Mouse (Mus musculus) ovary, adult 2 months (tissue): ENCODE results near the gene Hist4h4. TPM values are rescaled to one million over a fixed set of nuclear protein-coding genes. Genes with fewer than 3 reads are reported as not detected.

Experiments
- polyA plus RNA-seq: library from polyadenylated mRNA; depleted of rRNA; stranded (reverse); fragments of >200 nt; gene quantifications from 2 replicates; pipeline ENCODE4 v1.2.3, GENCODE M21; 2012; rRNA removed

Gene Hist4h4
- polyA plus RNA-seq = 2.6 and 3.5 TPM in 2 replicates

DNA sequence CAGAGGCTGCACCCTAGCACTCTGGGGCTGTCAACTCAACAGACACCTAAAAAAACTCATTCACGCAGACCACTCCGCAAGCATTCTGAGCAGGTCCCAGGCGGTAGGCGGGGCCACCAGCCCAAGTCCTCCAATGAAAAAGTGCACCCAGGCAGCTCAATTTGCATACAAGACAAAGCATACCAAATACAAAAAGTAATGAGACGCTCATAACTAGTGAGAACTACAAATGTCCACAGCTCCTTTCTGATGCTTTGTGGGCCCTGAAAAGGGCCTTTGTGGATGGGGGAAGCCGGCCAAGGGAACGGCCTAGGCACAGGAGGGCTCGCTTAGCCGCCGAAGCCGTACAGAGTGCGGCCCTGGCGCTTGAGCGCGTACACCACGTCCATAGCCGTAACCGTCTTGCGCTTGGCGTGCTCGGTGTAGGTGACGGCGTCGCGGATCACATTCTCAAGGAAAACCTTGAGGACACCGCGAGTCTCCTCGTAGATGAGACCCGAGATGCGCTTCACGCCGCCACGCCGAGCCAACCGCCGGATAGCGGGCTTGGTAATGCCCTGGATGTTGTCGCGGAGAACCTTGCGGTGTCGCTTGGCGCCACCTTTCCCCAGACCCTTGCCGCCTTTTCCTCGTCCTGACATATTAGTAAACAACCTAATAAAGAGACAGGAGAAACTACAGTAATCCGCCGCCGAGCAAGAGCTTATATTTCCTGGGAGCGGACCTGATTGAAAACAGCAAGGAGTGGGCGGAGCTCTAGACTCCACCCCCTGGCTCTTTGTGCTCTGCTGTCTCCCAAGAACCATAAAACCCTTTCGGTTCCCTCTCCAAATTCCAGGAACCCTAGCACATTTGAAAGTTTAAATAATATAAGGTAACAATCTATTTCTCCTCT is at the start of gene Hist4h4:
Gene Hist4h4 (minus strand): TSS at position 677 of the 895 bp plus-strand sequence.

GRCm38 (mm10) chr6:136835352-136835751 is 31.1 kb upstream of the Hist4h4 start, which contains the start of gene Smco3:
Smco3 (minus strand) TSS chr6:136835452.

DNA sequence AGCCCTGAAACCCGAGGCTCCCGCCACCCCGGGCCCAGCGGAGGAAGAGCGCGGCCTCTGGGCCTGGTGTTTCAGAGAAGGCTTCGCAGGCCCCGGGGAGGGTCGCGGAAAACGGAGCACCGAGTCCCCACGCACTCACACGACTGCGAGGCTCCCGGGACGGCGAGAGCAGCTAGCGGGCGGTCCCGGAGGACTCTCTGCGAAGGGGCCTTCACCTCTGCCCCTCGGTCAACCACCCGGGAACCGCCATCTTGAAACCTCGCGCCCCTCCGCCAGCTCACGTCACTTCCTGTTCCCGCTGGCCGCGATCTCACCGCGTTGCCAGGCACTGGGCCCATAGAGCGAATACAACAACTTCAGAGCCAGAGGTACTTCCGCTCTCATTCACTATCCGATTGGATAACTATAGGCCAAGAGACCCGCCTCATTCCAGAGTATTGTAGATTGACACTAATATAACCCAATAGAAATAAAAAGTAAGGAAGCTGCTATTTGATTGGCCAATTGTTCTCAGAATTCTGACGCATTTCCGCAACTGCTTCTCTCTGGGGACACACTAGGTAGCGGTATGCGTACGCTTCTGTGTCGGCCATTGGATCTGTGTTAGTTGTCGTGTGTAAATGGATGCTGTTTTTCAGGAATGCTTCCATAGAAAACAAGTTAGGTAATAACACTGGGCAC is 23.8 kb upstream of the Hist4h4 start, which contains the start of gene Wbp11:
Gene Wbp11 (minus strand): TSS at position 353 of the 681 bp plus-strand sequence.

DNA sequence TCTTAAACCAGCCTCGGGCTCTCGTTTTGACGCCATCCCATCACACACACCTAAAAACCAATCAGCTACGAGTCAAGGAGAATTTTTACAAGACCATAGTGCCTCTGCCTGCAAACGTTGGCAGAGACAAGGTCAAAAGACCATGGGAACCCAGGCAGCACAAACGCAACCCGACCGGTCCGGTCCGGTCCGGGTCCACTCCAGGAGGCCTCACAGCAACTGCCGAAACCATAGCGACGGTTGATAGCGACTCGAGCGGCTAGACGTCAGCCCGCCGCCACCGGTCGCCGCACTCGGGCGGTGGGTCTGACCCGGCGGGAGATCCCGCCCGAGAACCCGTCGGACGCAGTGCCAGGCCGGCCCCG is 23.3 kb upstream of the Hist4h4 start, which contains the start of gene BC049715:
Gene BC049715 (plus strand): TSS at position 111 of the 365 bp plus-strand sequence.

GRCm38 (mm10) chr6:136808014-136808417 is 3.8 kb upstream of the Hist4h4 start, which contains the start of gene H2afj:
H2afj (plus strand) TSS chr6:136808244.

GRCm38 (mm10) chr6:136781377-136781986 is 22.7 kb downstream of the Hist4h4 start, which contains the start of gene Gucy2c:
Gucy2c (minus strand) TSS chr6:136781765.

Other genes starting within 250 kb of the Hist4h4 start
- gene Plbd1, start 142.5 kb downstream of the Hist4h4 start, polyA plus RNA-seq = 25.9 TPM in 2 replicates
- 0.10 TPM in 1 of 2 replicates, not detected in the other for gene Gucy2c, start 22.6 kb downstream of the Hist4h4 start, polyA plus RNA-seq
- gene H2afj, start 3.8 kb upstream of the Hist4h4 start, polyA plus RNA-seq = 415 and 517 TPM in 2 replicates
- gene BC049715, start 23.2 kb upstream of the Hist4h4 start, polyA plus RNA-seq = 3.3 and 4.9 TPM in 2 replicates
- 36.3 and 50.5 TPM in 2 replicates for gene Wbp11, start 23.8 kb upstream of the Hist4h4 start, polyA plus RNA-seq
- gene Smco3, start 31.0 kb upstream of the Hist4h4 start, polyA plus RNA-seq = 0.16 TPM in 1 of 2 replicates, not detected in the other
- gene Art4, start 53.3 kb upstream of the Hist4h4 start, polyA plus RNA-seq = 7.8 and 9.4 TPM in 2 replicates
- 1,591 and 1,646 TPM in 2 replicates for gene Mgp, start 71.4 kb upstream of the Hist4h4 start, polyA plus RNA-seq
- not detected in 2 replicates for gene Erp27, start 117.8 kb upstream of the Hist4h4 start, polyA plus RNA-seq
- gene Pde6h, start 119.4 kb upstream of the Hist4h4 start, polyA plus RNA-seq = 0.49 TPM in 1 of 2 replicates, not detected in the other
- gene Arhgdib, start 137.5 kb upstream of the Hist4h4 start, polyA plus RNA-seq = 12.8 and 17.7 TPM in 2 replicates